22 mouse cellular contexts compared by ENCODE assay signal in the genomic region with DNA sequence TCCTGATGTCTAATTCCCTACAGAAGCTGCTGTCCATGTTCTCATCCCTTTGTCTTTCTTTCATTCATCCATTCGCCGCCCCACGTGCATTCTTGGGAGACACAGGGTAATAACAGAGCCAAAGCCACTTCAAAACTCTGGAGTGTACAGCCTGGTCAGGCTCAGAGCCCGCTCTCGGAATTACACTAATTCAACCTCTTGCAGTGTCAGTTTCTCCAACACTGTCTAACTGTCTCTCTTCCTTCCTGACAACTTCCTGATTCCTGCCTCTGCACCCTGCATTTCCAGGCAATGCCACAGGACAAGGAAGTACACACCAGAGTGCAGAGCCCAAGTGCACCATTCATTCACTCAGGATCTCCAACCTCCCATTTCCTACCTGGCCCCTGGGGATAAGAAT.
"Had no signal": no experiment of that assay in that cellular context is flagged by ENCODE, and none has a peak within 500 bp of the region (broad histone marks: within the 10 kb centered on the region; RNA-seq: fewer than 3 reads in every experiment).

No protein-coding gene starts in this region.

- H3K4me3 ChIP-seq: layer of hippocampus, adult 2 months; liver, embryonic 15.5 days; lung, embryonic 15.5 days; midbrain, embryonic 12.5 days; midbrain, embryonic 15.5 days; neural tube, embryonic 12.5 days; neural tube, embryonic 15.5 days had no signal

- H3K9ac ChIP-seq: liver, embryonic 15.5 days; lung, embryonic 15.5 days; midbrain, embryonic 12.5 days; midbrain, embryonic 15.5 days; neural tube, embryonic 12.5 days; neural tube, embryonic 15.5 days had no signal

- DNase-seq: kidney, adult 18-20 months; kidney, postnatal 25 days; layer of hippocampus, adult 9-11 months; lung, postnatal 10 days; lung, postnatal 4 days; right cerebral cortex, adult 18-20 months; right cerebral cortex, postnatal 14 days; right cerebral cortex, postnatal 4 days; thymus, adult 18-20 months; thymus, postnatal 14 days had no signal

- ATAC-seq: inflammation-experienced regulatory T-cells, adult 6 months; intestine, embryonic 16.5 days; midbrain, embryonic 15.5 days had no signal

- H3K36me3 ChIP-seq: liver, embryonic 15.5 days; lung, embryonic 15.5 days; midbrain, embryonic 12.5 days; midbrain, embryonic 15.5 days; neural tube, embryonic 12.5 days had no signal

- H3K9me3 ChIP-seq: liver, embryonic 15.5 days; lung, embryonic 15.5 days; midbrain, embryonic 12.5 days; midbrain, embryonic 15.5 days; neural tube, embryonic 12.5 days; neural tube, embryonic 15.5 days had no signal

- H3K27me3 ChIP-seq: liver, embryonic 15.5 days; lung, embryonic 15.5 days; midbrain, embryonic 12.5 days; midbrain, embryonic 15.5 days; neural tube, embryonic 12.5 days; neural tube, embryonic 15.5 days had no signal

- H3K27ac ChIP-seq: kidney, postnatal 0 days; layer of hippocampus, adult 2 months; lung, embryonic 15.5 days; midbrain, embryonic 12.5 days; midbrain, embryonic 15.5 days; neural tube, embryonic 12.5 days; neural tube, embryonic 15.5 days; stomach, postnatal 0 days had no signal

- H3K4me2 ChIP-seq: liver, embryonic 11.5 days; lung, embryonic 15.5 days; midbrain, embryonic 12.5 days; midbrain, embryonic 15.5 days; neural tube, embryonic 12.5 days; neural tube, embryonic 15.5 days had no signal
